Mouse (Mus musculus) urinary bladder, postnatal 14 days (tissue): ENCODE measurements around the gene Ptpn12.
"Not testable (repeated sequence)": the region's sequence is repeated elsewhere in the genome, so short reads cannot be mapped to it uniquely, and the experiment has no call there.

Source experiments
- DNase-seq: peaks from one replicate; pipeline ENCODE4 v3.0.0; 2021; ENCODE audit warnings: low spot score

Gene Ptpn12

GRCm38 (mm10) chr5:20951666-20952281, 103.9 kb downstream of the Ptpn12 start:
- DNase-seq: peak; percentile 96

GRCm38 (mm10) chr5:20950855-20951650, 104.7 kb downstream of the Ptpn12 start:
- DNase-seq: peak; percentile 47

- no peak for DNase-seq
These were observed 105.2 kb downstream of the Ptpn12 start for GRCm38 (mm10) chr5:20950516-20950854.

DNA sequence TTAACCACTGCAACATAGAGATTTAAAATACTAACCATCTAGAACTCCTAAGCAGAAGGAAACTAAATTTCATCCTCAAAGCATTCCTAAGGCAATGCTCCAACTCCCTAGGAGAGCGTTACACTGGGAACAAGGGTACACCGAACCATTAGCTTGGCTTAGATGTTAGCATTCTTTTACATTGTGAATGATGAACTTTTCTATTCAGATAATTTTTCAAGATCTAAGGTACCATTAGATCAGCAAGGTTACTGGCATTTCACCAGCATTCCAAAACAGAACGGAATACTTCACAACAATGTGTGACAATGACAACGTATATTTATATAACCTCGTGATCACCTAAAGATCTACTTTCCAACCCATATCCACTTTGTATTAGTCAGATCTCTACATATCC, 105.6 kb downstream of the Ptpn12 start:
- DNase-seq: no peak

GRCm38 (mm10) chr5:20946906-20947305, 108.8 kb downstream of the Ptpn12 start:
- DNase-seq: no peak

GRCm38 (mm10) chr5:20944961-20945748, 110.6 kb downstream of the Ptpn12 start:
- no peak for DNase-seq

DNA sequence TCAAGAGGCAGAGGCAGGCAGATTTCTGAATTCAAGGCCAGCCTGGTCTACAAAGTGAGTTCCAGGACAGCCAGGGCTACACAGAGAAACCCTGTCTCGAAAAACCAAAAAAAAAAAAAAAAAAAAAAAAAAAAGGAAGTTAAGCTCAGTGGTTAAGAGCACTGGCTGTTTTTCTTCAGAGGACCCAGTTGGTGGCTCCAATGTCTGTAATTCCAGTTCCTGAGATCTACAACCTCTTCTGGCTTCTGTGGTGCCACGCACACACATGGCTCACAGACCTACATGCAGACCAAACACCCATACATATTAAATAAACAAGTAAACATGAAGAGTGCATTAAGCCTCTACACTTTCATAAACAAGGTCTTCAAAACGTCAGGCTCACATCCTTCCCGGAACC, 111.9 kb downstream of the Ptpn12 start:
- not testable (repeated sequence) for DNase-seq

DNA sequence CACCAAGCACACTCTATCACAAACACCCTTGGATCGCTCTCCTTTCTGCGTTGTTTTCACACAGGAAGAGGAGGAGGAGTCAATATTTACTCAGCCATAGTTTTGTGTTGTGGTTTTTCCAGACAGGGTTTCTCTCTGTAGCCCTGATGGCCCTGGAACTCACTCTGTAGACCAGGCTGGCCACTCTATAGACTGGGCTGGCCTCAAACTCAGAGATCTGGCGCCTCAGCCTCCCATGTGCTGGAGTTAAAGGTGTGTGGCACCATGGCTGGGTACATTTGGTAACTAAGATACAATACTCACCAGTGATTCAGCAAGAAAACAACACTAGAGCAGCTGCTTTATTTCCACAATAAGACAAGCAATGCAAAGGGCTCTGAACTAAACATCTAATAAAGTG, 113.2 kb downstream of the Ptpn12 start:
- no peak for DNase-seq

DNA sequence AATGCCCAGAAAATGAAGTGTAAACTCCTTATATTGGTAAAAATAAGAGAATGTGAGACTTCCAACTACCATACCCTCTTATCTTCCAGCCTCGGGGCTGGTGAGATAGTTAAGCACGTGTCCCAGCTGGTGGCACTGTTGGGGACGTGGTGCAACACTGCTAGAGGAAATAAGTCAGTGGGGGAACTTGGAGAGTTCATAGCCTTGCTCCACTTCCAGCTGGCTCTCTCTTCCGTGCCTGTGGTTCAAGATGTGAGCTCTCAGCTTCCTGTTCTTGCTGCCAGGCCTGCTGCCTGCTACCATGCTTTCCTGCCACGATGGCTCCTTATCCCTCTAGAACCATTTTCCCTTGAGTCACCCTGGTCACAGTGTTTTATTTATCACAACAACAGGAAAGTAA, 114.5 kb downstream of the Ptpn12 start:
- peak; percentile 24 for DNase-seq

DNA sequence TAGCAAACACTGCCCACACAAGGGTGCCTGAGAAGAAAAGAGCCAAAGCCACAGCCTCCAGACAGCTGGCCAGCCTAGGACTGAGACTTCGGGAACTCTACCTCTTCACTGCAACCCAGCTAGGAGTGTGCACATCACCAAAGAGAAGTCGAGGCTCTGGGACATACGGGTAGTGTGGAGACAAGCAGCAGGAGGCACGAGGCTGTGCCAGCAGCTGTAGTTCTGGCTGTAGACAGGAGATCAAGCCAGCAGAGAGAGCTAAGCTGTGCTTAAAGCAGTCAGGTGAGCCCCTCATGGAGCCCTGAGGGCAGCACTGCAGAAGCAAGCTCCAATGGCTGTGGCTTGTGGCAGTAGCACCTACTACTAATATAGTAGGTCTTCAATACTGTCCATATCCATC, 115.0 kb downstream of the Ptpn12 start:
- DNase-seq: no peak

DNA sequence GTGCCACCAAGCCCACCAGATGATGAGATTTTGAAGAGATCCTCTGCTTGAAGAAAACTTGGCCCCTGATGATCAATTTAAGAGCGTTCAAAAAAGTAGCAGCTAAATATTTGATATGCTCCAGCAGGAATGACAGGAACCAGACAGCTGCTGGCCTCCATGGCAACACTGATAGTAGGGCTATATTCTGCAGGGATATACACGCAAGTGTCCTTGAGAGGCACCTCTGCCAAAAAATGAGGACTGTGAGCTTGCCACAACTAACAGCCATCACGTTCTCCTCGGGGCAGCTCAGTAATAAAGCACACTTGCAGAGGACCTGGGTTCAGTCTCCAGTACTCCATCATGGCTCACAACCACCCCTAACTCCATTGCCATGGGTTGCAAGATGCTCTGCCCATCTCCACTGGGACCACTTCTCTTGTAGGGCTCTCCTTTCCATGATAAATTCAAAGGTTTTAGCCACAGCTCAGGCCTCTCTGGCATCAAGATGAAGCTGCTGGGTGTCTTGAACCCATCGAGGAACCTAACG, 115.6 kb downstream of the Ptpn12 start:
- no peak for DNase-seq

GRCm38 (mm10) chr5:20938523-20938922, 117.2 kb downstream of the Ptpn12 start:
- no peak for DNase-seq
